Mouse (Mus musculus): ENCODE measurements around the gene Lmcd1.

- TF ChIP-seq CTCF (IDR thresholded peaks at IDR 0.05; ENCODE audit: borderline replicate concordance, control insufficient read depth, extremely low read depth, insufficient read depth, low read length, poor library complexity) (no peak), POLR2A (IDR thresholded peaks at IDR 0.05; ENCODE audit: control insufficient read depth, extremely low read depth, insufficient read depth, low read length, poor library complexity) (no peak)
Observed at GRCm38 (mm10) chr6:112359341-112359740, 85.8 kb downstream of the Lmcd1 start.

Measured in thymus, adult 2 months (tissue).